Mouse (Mus musculus) E14TG2a.4 (cell line): ENCODE measurements around the gene Itpr2.

Experiments
- H3K27me3 ChIP-seq: 2 replicates; pipeline ENCODE4 v1.6.1; 2014; ENCODE audit warnings: low read length, control low read depth; ENCODE audit not compliant: insufficient read depth
- H3K36me3 ChIP-seq: 2 replicates; pipeline ENCODE4 v1.6.1; 2014; ENCODE audit warnings: low read length, control low read depth; ENCODE audit not compliant: insufficient read depth
- H3K4me1 ChIP-seq: replicated peaks from 2 replicates; pipeline ENCODE4 v1.6.1; 2014; ENCODE audit warnings: low read depth, low read length, control low read depth
- H3K4me3 ChIP-seq: replicated peaks from 2 replicates; pipeline ENCODE4 v1.5.1; 2014; ENCODE audit warnings: mild to moderate bottlenecking, low read length
- H3K9me3 ChIP-seq: 2 replicates; pipeline ENCODE4 v1.6.1; 2014; ENCODE audit warnings: low read length, control low read depth
- CTCF ChIP-seq: conservative IDR thresholded peaks from 2 replicates; pipeline ENCODE4 v1.5.1; 2014; ENCODE audit warnings: low read length
- NANOG ChIP-seq: IDR thresholded peaks from 2 replicates; pipeline ENCODE4 v1.6.1; 2014; ENCODE audit warnings: borderline replicate concordance, low read length, mixed read lengths
- POU5F1 ChIP-seq: IDR thresholded peaks from 2 replicates; pipeline ENCODE4 v1.6.1; 2014; ENCODE audit warnings: low read length, borderline replicate concordance

Itpr2 gene

DNA sequence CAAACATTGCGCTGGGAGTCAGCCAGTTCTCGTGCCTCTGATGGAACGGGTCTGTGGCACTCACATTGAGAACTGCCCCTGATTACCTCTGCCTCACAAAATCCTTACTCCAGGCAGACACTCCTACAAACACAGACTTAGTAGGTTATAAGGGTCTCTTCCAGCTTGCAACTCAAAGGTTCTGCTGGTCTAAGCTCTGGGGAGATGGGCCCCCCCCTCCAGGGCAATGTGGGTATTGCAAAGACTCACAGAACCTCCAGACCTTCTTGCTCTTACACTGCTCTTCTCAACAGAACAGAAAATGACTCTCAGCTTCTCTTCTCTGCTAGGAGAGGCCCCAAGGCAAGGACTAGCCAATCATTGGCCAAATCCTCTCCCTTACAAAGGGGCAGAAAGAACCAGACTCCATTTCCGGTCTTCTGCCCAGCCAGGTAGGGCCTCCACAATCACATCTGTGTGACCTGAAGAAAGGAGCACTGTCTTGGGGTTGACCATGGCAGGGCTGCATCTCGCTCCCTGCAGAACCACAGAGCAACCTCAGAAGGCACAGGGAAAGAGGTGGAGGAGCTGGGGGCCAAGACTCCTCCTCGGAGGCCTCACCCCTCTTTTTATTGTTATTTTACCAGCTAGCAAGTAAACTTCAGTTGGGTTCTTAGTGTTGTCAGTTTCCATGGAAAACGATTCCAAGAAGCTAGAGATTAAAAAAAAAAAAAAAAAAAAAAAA, 244.9 kb downstream of the Itpr2 start:
- Histone ChIP-seq H3K9me3 (peaks cover 6% of the 10 kb centered on the region; the same call in 1 of the 2 replicates), H3K36me3 (no peaks in the 10 kb centered on the region), H3K27me3 (no peaks in the 10 kb centered on the region), H3K4me3 (no peak overlapping the region), H3K4me1 (peaks cover 4% of the 10 kb centered on the region)
- TF ChIP-seq POU5F1 (no peak), CTCF (peak; percentile 44)

DNA sequence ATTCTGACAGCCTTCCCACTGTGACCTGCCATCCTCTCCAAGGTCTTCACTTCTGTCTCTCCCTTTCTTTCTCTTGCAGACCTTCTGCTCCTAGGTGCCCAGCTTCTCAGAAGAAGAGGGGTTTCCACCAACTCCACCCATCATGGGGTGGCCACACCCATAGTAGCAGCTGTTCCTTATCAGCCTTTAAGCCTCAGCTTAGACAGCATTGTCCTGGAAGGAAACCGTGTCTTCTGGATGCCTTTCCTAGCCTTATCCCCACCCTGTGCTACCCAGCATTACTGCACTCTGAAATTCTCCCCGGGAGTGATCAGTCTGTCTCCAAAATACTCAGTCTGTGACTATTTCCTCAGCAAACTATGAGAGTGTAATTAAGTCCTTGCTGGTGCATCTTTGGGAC, 245.6 kb downstream of the Itpr2 start:
- TF ChIP-seq NANOG = no peak
- no peaks in the 10 kb centered on the region for H3K27me3 ChIP-seq
- no peak overlapping the region for H3K4me3 ChIP-seq
- no peaks in the 10 kb centered on the region for H3K36me3 ChIP-seq
- peaks cover 6% of the 10 kb centered on the region; the same call in 1 of the 2 replicates for H3K9me3 ChIP-seq
- H3K4me1 ChIP-seq = peaks cover 4% of the 10 kb centered on the region

DNA sequence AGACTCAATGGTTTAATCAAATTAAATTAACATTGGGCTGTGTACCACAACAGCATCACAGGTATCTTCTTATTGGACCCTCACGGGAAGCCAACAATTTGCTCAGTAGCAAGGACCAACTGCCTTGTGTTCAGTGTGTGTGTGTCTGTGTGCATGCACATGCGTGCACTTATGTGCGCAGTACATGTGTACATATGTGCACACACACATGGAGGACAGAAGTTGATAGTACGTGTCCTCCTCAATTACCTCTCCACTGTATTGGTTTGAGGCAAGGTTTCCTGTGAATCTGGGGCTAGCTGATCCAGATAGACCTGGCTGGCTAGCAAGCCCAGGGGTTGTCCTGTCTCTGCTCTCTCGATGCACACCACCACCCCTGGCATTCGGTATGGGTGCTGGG, 246.4 kb downstream of the Itpr2 start:
- TF ChIP-seq POU5F1 (no peak), NANOG (no peak), CTCF (no peak)

DNA sequence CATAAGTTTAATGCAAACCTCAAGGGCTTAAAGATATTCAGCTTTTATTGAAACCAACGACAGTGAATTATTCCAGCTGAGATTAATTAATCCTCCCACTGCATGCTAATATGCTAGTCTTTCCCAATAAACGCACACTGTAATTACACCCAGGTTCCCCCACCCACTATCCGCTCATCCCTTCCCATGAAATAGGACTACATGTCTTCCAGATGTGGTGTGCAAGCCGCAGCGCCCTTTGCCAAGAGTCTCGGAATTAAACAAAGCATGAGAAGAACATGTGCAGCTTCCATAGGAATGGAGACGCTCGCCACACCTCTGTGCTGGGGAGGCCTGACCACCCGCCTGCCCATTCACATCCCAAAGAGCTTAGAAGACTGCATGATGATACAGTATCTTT, 247.1 kb downstream of the Itpr2 start:
- Histone ChIP-seq H3K9me3 (peaks cover 6% of the 10 kb centered on the region; the same call in 1 of the 2 replicates), H3K4me1 (peaks cover 4% of the 10 kb centered on the region), H3K27me3 (no peaks in the 10 kb centered on the region), H3K4me3 (no peak overlapping the region), H3K36me3 (no peaks in the 10 kb centered on the region)
- TF ChIP-seq POU5F1 (no peak), CTCF (no peak), NANOG (no peak)

More for the DNA sequence above, 246.4 kb downstream of the Itpr2 start:
- H3K9me3 ChIP-seq = peaks cover 6% of the 10 kb centered on the region; the same call in 1 of the 2 replicates
- peaks cover 4% of the 10 kb centered on the region for H3K4me1 ChIP-seq
- no peaks in the 10 kb centered on the region for H3K36me3 ChIP-seq
- no peak overlapping the region for H3K4me3 ChIP-seq
- H3K27me3 ChIP-seq = no peaks in the 10 kb centered on the region

DNA sequence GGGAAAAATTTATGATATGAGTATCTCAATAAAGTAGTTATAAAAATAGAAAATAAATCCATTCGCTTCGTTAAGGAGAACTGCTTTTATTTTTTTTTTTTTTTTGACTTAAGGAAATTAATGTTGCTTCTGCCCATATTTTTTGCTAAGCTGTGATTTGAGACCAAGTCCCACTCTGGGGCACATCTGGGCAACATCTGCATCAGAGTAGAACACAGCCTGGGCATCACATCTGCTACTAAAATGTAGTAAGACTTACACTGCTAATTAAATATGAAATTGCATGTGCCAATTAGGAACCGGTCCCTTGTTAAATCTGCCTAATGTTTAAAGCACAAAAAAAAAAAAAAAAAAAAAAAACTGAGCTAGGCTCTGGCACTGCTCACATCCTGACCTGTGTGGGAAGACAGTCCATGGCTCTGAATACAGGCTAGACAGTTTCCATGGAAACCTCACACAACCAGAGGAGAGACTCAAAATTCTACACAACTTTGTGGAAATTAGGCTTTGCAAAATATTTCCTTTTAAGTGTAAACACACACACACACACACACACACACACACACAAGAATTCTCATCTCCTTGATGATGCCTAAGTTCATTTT, 247.7 kb downstream of the Itpr2 start:
- Histone ChIP-seq H3K4me3 (no peak overlapping the region), H3K27me3 (no peaks in the 10 kb centered on the region), H3K4me1 (peaks cover 6% of the 10 kb centered on the region), H3K36me3 (no peaks in the 10 kb centered on the region), H3K9me3 (peaks cover 6% of the 10 kb centered on the region; the same call in 1 of the 2 replicates)
- no peak for TF ChIP-seq NANOG
- TF ChIP-seq CTCF = no peak
- TF ChIP-seq POU5F1 = no peak

DNA sequence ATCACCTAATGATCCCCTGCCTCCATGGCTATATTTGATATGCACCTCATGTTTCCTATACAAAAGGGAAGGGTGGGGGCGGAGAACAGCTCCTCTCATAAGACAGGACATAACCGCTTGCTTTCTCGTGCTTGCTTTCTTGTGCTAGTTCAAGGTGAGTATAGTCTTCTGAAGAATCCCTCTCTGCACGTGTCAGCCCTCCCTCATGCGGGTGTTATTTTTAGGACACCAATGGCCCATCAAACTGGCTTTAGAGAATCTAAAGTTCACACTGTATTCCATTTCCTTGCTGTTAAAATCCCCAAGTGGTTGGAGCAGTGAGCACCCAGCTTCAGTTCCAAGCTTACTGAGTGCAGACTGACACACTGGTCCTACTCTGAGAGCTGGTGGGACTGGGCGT, 252.9 kb downstream of the Itpr2 start:
- Histone ChIP-seq H3K27me3 (no peaks in the 10 kb centered on the region), H3K36me3 (no peaks in the 10 kb centered on the region), H3K4me3 (no peak overlapping the region), H3K9me3 (peaks cover 2% of the 10 kb centered on the region), H3K4me1 (peaks cover 28% of the 10 kb centered on the region)
- TF ChIP-seq CTCF = no peak
- TF ChIP-seq NANOG = no peak
- TF ChIP-seq POU5F1 = no peak

DNA sequence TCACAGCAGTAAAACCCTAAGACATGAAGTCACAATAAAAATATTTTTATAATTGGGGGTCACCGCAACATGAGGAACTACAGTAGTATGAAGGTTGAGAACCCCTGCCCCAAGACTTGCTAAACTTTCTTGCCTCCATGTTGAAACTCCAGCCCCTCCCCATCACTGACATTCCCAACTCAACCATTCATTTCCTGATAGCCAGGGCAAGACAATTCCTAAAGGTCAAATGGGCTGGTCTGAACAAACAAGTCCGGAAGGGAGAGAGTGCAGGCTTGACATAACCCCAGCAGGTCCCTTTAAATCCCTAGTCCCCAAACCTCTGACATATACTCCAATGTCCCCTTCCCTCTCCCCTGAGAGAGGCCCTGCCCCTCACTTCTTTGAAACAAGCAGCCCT, 253.7 kb downstream of the Itpr2 start:
- Histone ChIP-seq H3K9me3 (peaks cover 5% of the 10 kb centered on the region), H3K27me3 (no peaks in the 10 kb centered on the region), H3K36me3 (no peaks in the 10 kb centered on the region), H3K4me3 (no peak overlapping the region), H3K4me1 (peaks cover 28% of the 10 kb centered on the region)
- no peak for TF ChIP-seq POU5F1
- TF ChIP-seq CTCF = no peak
- no peak for TF ChIP-seq NANOG

DNA sequence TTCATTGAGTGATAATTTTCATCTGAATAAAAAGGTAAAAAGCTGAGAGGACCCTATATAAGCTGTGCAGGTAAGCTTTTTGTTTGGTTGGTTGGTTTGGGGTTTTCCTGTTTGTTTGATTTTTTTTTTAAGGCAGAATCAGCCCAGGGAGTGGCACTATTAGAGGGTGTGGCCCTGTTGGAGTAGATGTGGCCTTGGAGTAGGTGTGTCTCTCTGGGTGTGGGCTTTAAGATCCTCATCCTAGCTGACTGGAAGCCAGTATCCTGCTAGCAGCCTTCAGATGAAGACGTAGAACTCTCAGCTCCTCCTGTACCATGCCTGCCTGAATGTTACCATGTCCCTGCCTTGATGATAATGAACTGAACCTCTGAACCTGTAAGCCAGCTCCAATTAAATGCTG, 254.1 kb downstream of the Itpr2 start:
- no peak for TF ChIP-seq NANOG
- no peak for TF ChIP-seq CTCF
- no peak for TF ChIP-seq POU5F1
- Histone ChIP-seq H3K36me3 (no peaks in the 10 kb centered on the region), H3K4me1 (peaks cover 28% of the 10 kb centered on the region), H3K4me3 (no peak overlapping the region), H3K27me3 (no peaks in the 10 kb centered on the region), H3K9me3 (peaks cover 5% of the 10 kb centered on the region)
